Mouse (Mus musculus): ENCODE measurements around the gene Cmc2. TPM values are rescaled to one million over a fixed set of nuclear protein-coding genes. Genes with fewer than 3 reads are reported as not detected.

Cmc2 gene
- total RNA-seq, 2 experiments from 2014 or later = 25.3 to 27.7 TPM

DNA sequence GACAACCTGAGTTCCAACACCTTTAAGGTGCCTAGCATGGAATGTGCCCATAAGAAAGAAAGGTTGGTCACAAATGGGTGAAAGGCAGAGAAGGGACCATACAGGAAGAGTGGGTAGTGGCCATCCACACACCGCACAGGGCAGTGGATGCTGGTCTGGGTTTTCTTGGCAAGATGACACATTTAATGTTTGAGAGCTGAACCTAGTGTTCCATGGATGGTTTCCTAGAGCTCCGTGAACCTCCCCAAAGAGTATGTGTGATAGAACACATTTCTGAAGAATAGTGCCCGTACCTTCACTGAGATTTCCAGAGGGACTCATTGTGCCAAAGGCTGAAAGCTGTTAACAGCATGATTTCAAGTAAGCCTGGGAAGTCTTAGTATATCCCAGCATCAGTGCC is 56.7 kb downstream of the Cmc2 start:
- intact Hi-C loops (cut with DNase I; ENCODE audit: low total_unique reads) = loop anchor here (10.0 kb wide), 1 partner anchor 390 kb away; no protein-coding TSS in a partner anchor
- DNase-seq = no peak

DNA sequence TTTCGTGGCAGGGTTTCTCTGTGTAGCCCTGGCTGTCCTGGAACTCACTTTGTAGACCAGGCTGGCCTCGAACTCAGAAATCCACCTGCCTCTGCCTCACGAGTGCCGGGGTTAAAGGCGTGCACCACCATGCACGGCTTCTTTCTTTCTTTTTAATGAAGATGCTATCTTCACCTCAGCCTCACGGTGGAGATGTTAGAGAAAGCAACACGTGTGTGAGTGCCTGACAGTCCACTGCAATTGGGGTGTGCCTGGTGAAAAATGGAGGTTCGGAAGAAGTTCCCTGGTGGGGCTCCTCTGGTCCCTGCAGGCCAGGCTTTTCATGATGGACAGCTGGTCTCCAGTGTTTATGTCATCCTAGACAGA is 57.2 kb downstream of the Cmc2 start:
- DNase-seq = no peak
- intact Hi-C loops (cut with DNase I; ENCODE audit: low total_unique reads) = loop anchor here (10.0 kb wide), 1 partner anchor 389 kb away; no protein-coding TSS in a partner anchor

DNA sequence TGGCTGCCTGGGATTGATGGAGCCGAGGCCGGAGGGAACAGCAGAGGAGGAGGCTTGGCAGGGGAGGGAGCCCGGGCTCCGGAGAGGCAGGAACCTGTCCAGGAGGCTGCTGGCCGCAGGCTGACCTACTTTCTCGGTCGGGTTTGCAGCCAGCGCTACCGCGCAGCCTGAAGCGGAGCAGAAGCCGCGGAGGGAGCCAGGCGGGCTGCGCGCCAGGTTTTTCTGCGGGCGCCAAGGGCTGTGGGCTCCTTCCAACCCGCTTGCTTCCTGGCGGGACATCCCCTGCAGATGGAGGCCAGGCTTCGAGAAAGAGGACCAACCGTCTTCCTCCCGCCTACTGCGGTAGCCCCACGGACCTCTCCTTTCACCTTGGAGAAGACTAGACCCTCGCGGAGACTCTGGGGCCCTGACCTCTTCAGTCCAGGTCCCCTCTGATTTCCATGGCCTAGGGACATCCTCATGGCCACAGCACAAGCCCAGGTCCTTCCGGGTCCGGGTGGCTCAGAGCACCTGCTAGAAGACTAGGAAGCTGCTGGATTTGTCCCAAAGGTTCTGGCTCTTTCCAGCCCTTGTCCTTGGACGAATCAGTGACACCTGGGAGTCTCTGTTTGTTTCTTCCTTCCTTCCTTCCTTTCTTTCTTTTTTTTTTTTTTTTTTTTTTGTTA is 57.8 kb downstream of the Cmc2 start:
- DNase-seq = peak; percentile 89
- intact Hi-C loops (cut with DNase I; ENCODE audit: low total_unique reads) = loop anchor here (10.0 kb wide), 1 partner anchor 389 kb away; no protein-coding TSS in a partner anchor

DNA sequence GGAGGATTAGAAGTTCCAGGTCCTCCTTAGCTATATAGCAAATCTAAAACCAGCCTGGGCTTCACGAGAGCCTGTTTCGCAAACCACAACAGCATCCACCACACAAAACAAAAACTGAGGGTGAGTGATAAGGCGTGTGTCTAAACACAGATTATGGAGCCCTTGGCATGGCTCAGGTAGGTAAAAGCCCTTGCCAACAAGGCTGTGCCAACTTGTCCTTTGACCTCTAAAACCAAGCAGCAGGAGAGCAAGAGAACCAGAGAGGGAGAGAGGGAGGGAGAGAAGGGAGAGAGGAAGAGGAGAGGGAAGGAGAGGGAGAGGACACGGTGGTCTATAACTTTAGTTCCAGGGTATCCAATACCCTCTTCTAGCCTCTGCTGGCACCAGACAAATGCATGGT is 59.1 kb downstream of the Cmc2 start:
- intact Hi-C loops (cut with DNase I; ENCODE audit: low total_unique reads) = loop anchor here (10.0 kb wide), 1 partner anchor 387 kb away; no protein-coding TSS in a partner anchor
- no peak for DNase-seq

DNA sequence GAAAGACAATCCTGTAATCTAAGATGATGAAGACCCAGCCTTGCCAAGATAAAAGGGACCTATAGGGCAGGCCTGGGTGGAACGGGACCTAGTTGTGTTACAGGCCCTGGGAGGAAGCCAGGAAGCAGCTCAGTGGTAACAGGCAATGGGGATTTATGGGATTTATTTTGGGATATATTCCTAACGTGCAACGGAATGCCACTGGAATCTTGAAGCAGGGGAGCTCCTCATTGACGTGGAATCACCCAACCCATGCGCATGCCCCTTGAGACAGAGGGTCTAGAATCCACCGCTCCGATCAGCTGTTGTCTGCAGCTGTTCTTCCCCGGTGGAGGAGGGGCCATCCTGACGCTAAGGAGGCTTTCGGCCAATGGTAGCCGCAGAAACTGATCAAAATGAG is 69.2 kb downstream of the Cmc2 start:
- intact Hi-C loops (cut with DNase I; ENCODE audit: low total_unique reads) = no loop called here
- no peak for DNase-seq

DNA sequence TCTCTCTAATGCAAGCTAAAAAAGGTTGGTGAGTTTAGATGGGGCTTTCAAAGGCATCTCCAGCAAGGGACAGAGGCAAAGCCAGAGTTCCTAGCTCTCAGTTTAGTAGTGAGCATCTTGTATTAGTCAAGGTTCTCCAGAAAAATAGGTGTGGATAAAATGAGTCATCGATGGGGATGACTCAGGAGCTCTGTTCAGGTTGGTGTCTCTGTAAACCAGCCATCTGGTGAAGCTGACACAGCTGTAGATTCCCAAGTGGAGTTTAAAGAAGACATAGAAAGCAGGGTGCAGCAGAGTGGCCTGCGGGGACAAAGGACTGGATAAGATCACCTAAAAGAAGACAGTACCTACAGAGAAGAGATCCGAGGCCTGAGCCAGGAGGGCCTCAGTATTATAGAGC is 73.2 kb downstream of the Cmc2 start:
- DNase-seq = no peak
- intact Hi-C loops (cut with DNase I; ENCODE audit: low total_unique reads) = no loop called here

DNA sequence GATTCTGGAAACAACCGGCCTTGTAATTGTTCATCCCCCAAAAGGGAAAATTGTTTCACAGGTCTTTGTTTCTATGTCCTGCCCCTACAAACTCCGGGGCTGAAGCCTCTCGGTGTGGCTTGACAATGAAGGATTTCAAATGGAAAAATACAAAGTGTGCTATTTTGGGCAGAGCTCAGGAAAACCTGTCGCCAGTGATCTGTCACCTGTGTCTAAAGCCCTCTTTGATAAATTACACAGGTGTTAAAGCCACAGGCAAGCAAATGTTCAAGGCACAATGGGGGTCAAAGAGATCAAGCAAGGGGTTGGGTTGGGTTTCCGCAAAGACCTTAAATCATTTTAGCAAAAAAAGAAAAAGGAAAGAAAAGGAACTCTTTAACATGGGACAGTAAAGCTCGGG is 78.6 kb downstream of the Cmc2 start:
- intact Hi-C loops (cut with DNase I; ENCODE audit: low total_unique reads) = no loop called here
- no peak for DNase-seq

Other genes with a start within 250 kb of the Cmc2 start
- 1 to 10 TPM; 4.0 to 4.7 TPM for gene Cdyl2, start 188.5 kb downstream of the Cmc2 start, total RNA-seq (2021)
- 1 to 10 TPM; 1.9 to 2.1 TPM for gene Cenpn, start 275 bp upstream of the Cmc2 start, total RNA-seq (2021)
- 10 to 100 TPM; 10.9 to 12.2 TPM for gene Atmin, start 21.9 kb upstream of the Cmc2 start, total RNA-seq (2021)
- under 1 TPM; 0.14 to 0.24 TPM for gene 1700030J22Rik, start 57.5 kb upstream of the Cmc2 start, total RNA-seq (2021)
- 10 to 100 TPM; 41.5 to 42.2 TPM for gene Gcsh, start 72.1 kb upstream of the Cmc2 start, total RNA-seq (2021)
- under 1 TPM; 0.04 to 0.09 TPM for gene Pkd1l2, start 161.0 kb upstream of the Cmc2 start, total RNA-seq (2021)
- gene Bco1, start 174.4 kb upstream of the Cmc2 start, total RNA-seq (2021) = under 1 TPM in 1 of 2 experiments, not detected in 1; 0.13 TPM
- gene Gan, start 236.7 kb upstream of the Cmc2 start, total RNA-seq (2021) = 1 to 10 TPM; 4.1 to 4.6 TPM

All from gastrocnemius, postnatal 14 days (tissue).